Mouse (Mus musculus): ENCODE data around the gene Ccl9. TPM values are rescaled to one million over a fixed set of nuclear protein-coding genes. Genes with fewer than 3 reads are reported as not detected.

Ccl9 gene
- polyA plus RNA-seq, 1 experiment from 2014 or later = 54.3 TPM

- ATAC-seq (ENCODE audit: insufficient read depth) = no peak
- Histone ChIP-seq H3K27ac (replicated peaks) (no peak overlapping the region), H3K27me3 (no peaks in the 10 kb centered on the region), H3K4me2 (no peak overlapping the region), H3K4me3 (replicated peaks) (no peak overlapping the region), H3K9ac (no peak overlapping the region), H3K4me1 (replicated peaks) (peaks cover 9% of the 10 kb centered on the region; the same call in 1 of the 2 replicates), H3K9me3 (replicated peaks) (no peaks in the 10 kb centered on the region), H3K36me3 (replicated peaks) (0 out of 2 replicates have a peak, but pooled peaks cover 5% of the 10 kb centered on the region)
- WGBS (ENCODE audit: insufficient replicate concordance) = 37% methylated on average over 3 of the region's 3 CpGs
Measured at GRCm38 (mm10) chr11:83578999-83579398, 563 bp upstream of the Ccl9 start.

GRCm38 (mm10) chr11:83576927-83577555, 1.4 kb downstream of the Ccl9 start:
- ATAC-seq (ENCODE audit: insufficient read depth) = no peak
- H3K4me2 ChIP-seq = peak overlapping the region; percentile 8; the same call in 1 of the 2 replicates
- WGBS (ENCODE audit: insufficient replicate concordance) = 31% methylated on average over 4 of the region's 4 CpGs

GRCm38 (mm10) chr11:83572834-83573233, 5.6 kb downstream of the Ccl9 start:
- H3K4me2 ChIP-seq = no peak overlapping the region
- no peak for ATAC-seq (ENCODE audit: insufficient read depth)
- 0 out of 2 replicates have a peak, but pooled peaks cover 5% of the 10 kb centered on the region for H3K36me3 ChIP-seq (replicated peaks)
- peaks cover 13% of the 10 kb centered on the region for H3K4me1 ChIP-seq (replicated peaks)
- no peak overlapping the region for H3K9ac ChIP-seq
- no peak overlapping the region for H3K27ac ChIP-seq (replicated peaks)
- no peaks in the 10 kb centered on the region for H3K27me3 ChIP-seq
- H3K4me3 ChIP-seq (replicated peaks) = no peak overlapping the region
- no peaks in the 10 kb centered on the region for H3K9me3 ChIP-seq (replicated peaks)
- WGBS (ENCODE audit: insufficient replicate concordance) = 52% methylated on average over 9 of the region's 9 CpGs

More at GRCm38 (mm10) chr11:83576927-83577555, 1.4 kb downstream of the Ccl9 start:
- Histone ChIP-seq H3K36me3 (replicated peaks) (0 out of 2 replicates have a peak, but pooled peaks cover 5% of the 10 kb centered on the region), H3K27me3 (no peaks in the 10 kb centered on the region), H3K9ac (no peak overlapping the region), H3K9me3 (replicated peaks) (no peaks in the 10 kb centered on the region), H3K4me3 (replicated peaks) (peak overlapping the region; percentile 2; the same call in 1 of the 2 replicates), H3K27ac (replicated peaks) (no peak overlapping the region), H3K4me1 (replicated peaks) (peaks cover 9% of the 10 kb centered on the region; the same call in 1 of the 2 replicates)

DNA sequence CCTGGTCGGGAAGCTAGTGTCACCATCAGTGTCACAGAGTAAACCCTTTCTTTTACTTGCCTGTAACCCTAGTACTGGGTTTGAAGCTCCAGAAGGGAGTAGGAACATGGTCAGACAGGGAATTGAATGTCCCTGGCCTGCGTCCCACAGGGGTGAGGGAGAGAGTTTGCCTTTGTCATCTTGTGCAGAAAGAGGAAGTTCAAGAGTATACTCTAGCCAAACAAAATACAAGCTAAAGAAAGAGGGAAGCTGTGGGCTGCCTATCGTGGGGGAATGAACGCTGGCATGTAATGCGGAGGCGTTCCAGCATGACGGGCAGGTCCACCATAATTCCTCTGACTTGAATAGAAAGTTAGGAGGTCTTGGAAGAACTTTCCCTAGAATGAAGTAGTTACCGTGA, 6.2 kb downstream of the Ccl9 start:
- Histone ChIP-seq H3K9me3 (replicated peaks) (no peaks in the 10 kb centered on the region), H3K27ac (replicated peaks) (0 out of 2 replicates have a peak overlapping the region, but pooled peaks have one; percentile 4), H3K4me1 (replicated peaks) (peaks cover 13% of the 10 kb centered on the region), H3K4me2 (no peak overlapping the region), H3K9ac (no peak overlapping the region), H3K36me3 (replicated peaks) (0 out of 2 replicates have a peak, but pooled peaks cover 5% of the 10 kb centered on the region), H3K27me3 (no peaks in the 10 kb centered on the region), H3K4me3 (replicated peaks) (no peak overlapping the region)
- ATAC-seq (ENCODE audit: insufficient read depth) = no peak
- 19% methylated on average over 8 of the region's 8 CpGs for WGBS (ENCODE audit: insufficient replicate concordance)

DNA sequence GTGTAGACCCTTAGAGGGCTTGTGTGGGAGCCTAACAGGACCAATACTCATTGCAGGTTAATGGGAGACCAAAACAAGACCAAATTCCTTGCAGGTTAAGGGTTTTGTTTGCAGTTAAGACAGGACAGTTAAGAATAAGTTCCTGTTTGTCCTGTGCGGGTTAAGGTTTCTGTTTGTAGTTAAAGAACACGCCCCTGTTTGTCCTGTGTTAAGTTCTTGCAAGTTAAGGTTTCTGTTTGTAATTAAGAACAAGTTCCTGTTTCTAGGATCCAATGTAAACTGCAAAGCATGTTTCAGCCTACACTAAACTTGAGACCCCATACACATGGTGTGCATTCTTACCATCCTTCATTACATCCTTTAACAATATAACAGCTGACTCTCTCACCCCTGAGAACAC, 8.2 kb downstream of the Ccl9 start:
- Histone ChIP-seq H3K4me1 (replicated peaks) (peaks cover 8% of the 10 kb centered on the region), H3K9me3 (replicated peaks) (no peaks in the 10 kb centered on the region), H3K4me3 (replicated peaks) (no peak overlapping the region), H3K4me2 (no peak overlapping the region), H3K9ac (no peak overlapping the region), H3K36me3 (replicated peaks) (no peaks in the 10 kb centered on the region), H3K27ac (replicated peaks) (peak overlapping the region; percentile 41; the same call in 1 of the 2 replicates), H3K27me3 (no peaks in the 10 kb centered on the region)
- no peak for ATAC-seq (ENCODE audit: insufficient read depth)
- WGBS (ENCODE audit: insufficient replicate concordance) = 31% methylated on average over 2 of the region's 2 CpGs

GRCm38 (mm10) chr11:83569249-83569648, 9.2 kb downstream of the Ccl9 start:
- ATAC-seq (ENCODE audit: insufficient read depth) = no peak
- Histone ChIP-seq H3K36me3 (replicated peaks) (no peaks in the 10 kb centered on the region), H3K4me1 (replicated peaks) (peaks cover 8% of the 10 kb centered on the region), H3K27ac (replicated peaks) (no peak overlapping the region), H3K27me3 (no peaks in the 10 kb centered on the region), H3K9me3 (replicated peaks) (no peaks in the 10 kb centered on the region), H3K4me3 (replicated peaks) (no peak overlapping the region), H3K4me2 (no peak overlapping the region), H3K9ac (no peak overlapping the region)
- 17% methylated on average over 7 of the region's 7 CpGs for WGBS (ENCODE audit: insufficient replicate concordance)

- Histone ChIP-seq H3K36me3 (replicated peaks) (no peaks in the 10 kb centered on the region), H3K9me3 (replicated peaks) (no peaks in the 10 kb centered on the region), H3K27ac (replicated peaks) (no peak overlapping the region), H3K4me3 (replicated peaks) (no peak overlapping the region), H3K9ac (no peak overlapping the region), H3K4me2 (no peak overlapping the region), H3K27me3 (no peaks in the 10 kb centered on the region), H3K4me1 (replicated peaks) (peaks cover 8% of the 10 kb centered on the region)
- 29% methylated on average over 3 of the region's 3 CpGs for WGBS (ENCODE audit: insufficient replicate concordance)
- ATAC-seq (ENCODE audit: insufficient read depth) = no peak
Measured at GRCm38 (mm10) chr11:83568786-83569185, 9.7 kb downstream of the Ccl9 start.

DNA sequence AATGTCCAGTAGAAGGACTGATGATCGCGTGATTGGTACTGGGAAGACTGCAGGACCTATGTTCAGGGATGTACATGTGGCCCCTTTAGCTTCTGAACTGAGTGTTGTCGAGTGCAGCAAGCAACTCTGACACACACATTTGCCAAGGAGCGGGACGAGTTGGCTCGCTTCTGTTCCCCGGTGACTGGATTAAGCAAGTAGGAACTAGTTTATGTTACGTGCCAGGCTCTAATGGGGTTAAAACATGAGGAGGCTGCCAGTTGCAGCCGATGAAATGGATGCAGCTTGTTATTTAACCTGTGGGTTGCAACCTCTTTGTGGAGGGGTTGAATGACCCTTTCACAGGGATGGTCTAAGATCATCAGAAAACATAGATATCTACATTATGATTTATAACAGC, 10.4 kb downstream of the Ccl9 start:
- no peak for ATAC-seq (ENCODE audit: insufficient read depth)
- Histone ChIP-seq H3K27me3 (no peaks in the 10 kb centered on the region), H3K4me3 (replicated peaks) (no peak overlapping the region), H3K9me3 (replicated peaks) (no peaks in the 10 kb centered on the region), H3K4me2 (no peak overlapping the region), H3K9ac (no peak overlapping the region), H3K36me3 (replicated peaks) (no peaks in the 10 kb centered on the region), H3K27ac (replicated peaks) (no peak overlapping the region), H3K4me1 (replicated peaks) (peaks cover 8% of the 10 kb centered on the region)
- 71% methylated on average over 9 of the region's 9 CpGs for WGBS (ENCODE audit: insufficient replicate concordance)

DNA sequence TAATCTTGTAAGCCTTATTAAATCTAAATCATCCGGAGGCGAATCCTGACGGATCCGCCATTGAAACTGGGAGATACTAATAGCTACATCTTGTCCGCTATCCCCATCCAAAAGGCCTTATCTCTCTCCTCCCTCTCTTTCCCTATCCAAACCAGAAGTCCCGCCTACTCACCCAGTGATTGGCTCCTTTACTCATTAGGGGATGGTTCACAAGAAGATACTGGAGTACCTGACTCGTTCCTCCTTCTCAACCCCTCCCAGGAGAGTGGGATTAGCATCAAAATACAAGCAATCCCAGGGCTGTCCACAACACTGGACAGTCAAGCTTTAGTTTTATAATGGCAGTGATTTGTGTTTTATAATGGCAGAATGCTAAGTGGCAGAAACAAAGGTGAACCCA, 11.1 kb downstream of the Ccl9 start:
- Histone ChIP-seq H3K4me1 (replicated peaks) (peaks cover 8% of the 10 kb centered on the region), H3K4me2 (no peak overlapping the region), H3K27me3 (no peaks in the 10 kb centered on the region), H3K27ac (replicated peaks) (no peak overlapping the region), H3K9ac (no peak overlapping the region), H3K4me3 (replicated peaks) (no peak overlapping the region), H3K36me3 (replicated peaks) (no peaks in the 10 kb centered on the region), H3K9me3 (replicated peaks) (no peaks in the 10 kb centered on the region)
- ATAC-seq (ENCODE audit: insufficient read depth) = no peak
- WGBS (ENCODE audit: insufficient replicate concordance) = 62% methylated on average over 7 of the region's 7 CpGs

DNA sequence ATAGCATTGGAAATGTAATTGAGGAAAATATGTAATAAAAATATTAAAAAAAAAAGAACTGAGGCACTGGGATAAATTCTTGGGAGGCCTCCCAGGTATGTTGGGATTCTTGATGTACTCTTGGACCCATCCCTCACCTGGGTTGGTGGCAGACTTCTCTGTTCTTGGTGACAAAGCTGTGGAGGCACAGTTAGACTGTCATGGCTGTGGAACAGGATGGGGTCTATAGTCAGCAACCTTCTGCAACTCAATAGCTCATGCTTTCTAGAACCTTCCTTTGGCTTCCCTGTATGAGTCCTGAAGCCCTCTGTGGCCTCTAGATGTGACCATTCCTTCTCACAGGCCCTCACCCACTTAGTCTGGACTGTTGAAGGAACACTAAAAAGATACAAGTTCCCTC, 11.8 kb downstream of the Ccl9 start:
- ATAC-seq (ENCODE audit: insufficient read depth) = no peak

DNA sequence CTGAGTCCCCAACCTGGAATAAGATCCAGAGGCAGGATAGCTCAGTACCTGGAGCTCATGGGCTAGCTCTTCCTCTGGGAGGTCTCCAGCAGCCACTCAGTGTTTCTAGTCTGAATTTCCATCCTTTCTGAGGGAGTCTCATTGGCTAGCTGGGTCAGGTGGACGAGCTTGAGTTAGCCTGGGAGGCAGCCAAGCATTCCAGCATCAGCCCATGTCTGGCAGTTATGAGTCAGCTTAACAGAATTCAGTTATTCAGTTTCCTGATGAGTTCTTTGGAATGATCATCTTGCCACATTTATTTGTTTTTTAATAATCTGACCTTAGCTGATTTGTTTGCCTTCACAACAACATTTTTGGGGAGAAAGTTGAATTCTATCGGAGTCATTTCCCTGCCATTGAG, 14.7 kb downstream of the Ccl9 start:
- H3K27me3 ChIP-seq = no peaks in the 10 kb centered on the region
- H3K4me3 ChIP-seq (replicated peaks) = no peak overlapping the region
- H3K36me3 ChIP-seq (replicated peaks) = no peaks in the 10 kb centered on the region
- H3K27ac ChIP-seq (replicated peaks) = no peak overlapping the region
- H3K9me3 ChIP-seq (replicated peaks) = no peaks in the 10 kb centered on the region
- no peak for ATAC-seq (ENCODE audit: insufficient read depth)
- no peaks in the 10 kb centered on the region; the same call in none of the 2 replicates for H3K4me1 ChIP-seq (replicated peaks)
- WGBS (ENCODE audit: insufficient replicate concordance) = 52% methylated on average over 2 of the region's 2 CpGs
- no peak overlapping the region for H3K4me2 ChIP-seq
- H3K9ac ChIP-seq = no peak overlapping the region

More for the DNA sequence above, 11.8 kb downstream of the Ccl9 start:
- no peaks in the 10 kb centered on the region for H3K9me3 ChIP-seq (replicated peaks)
- no peaks in the 10 kb centered on the region for H3K27me3 ChIP-seq
- no peak overlapping the region for H3K9ac ChIP-seq
- peaks cover 8% of the 10 kb centered on the region for H3K4me1 ChIP-seq (replicated peaks)
- H3K27ac ChIP-seq (replicated peaks) = no peak overlapping the region
- no peak overlapping the region for H3K4me2 ChIP-seq
- no peak overlapping the region for H3K4me3 ChIP-seq (replicated peaks)
- H3K36me3 ChIP-seq (replicated peaks) = no peaks in the 10 kb centered on the region

Data from liver, embryonic 15.5 days (tissue).